Mouse (Mus musculus) adrenal gland (tissue): ENCODE results near the gene 1700029H14Rik.

Source experiments
- intact Hi-C: fragments of 180-260 bp; cut with DNase I; formaldehyde crosslinking; loops from one replicate; pipeline ENCODE4 v1.15.1; 2025

Gene 1700029H14Rik

GRCm38 (mm10) chr8:13548235-13548634 is 14.0 kb downstream of the 1700029H14Rik start:
- intact Hi-C loops, result loop anchor here (2.0 kb wide), 1 partner anchor 93 kb away; no protein-coding TSS in a partner anchor

DNA sequence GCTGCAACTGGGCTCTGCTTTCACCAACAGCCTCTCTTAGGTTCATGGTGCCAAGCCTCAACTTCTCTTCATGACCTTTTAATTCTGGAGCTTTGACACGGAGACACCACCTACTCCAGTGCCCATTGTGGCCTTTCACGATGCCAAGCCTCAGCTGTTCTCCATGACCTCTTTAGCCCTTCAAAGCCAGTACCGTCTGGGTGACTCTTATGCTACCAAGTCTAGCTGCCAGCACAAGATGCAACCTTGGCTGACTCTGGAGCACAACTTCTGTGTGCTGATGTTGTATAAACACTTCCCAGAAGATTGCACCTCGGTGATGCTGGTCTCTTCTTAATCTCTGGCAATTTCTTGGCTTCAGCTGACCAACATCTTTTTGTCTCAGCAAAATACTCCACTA is 15.8 kb downstream of the 1700029H14Rik start:
- intact Hi-C loops, result no loop called here

DNA sequence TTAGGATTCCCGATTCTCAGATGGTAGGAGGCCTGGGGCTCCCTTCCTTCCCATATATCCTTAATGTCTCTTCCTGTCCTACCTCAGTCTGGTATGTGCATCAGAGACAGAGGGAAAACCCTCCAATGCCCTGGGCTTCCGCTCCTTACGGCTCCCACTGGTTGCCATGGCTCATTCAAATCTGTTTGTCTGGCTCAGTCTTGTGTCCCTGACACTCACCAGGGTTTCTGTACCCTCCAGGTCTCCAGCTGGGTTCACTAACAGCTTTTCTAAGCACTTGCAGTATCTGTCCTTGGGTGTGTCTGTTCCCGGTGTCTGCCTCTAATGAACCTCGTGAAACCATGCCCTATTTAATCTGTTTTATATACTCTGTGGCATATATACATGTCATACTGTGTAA is 20.7 kb downstream of the 1700029H14Rik start:
- intact Hi-C loops, result loop anchor here (5.0 kb wide), 1 partner anchor 39 kb away; no protein-coding TSS in a partner anchor

DNA sequence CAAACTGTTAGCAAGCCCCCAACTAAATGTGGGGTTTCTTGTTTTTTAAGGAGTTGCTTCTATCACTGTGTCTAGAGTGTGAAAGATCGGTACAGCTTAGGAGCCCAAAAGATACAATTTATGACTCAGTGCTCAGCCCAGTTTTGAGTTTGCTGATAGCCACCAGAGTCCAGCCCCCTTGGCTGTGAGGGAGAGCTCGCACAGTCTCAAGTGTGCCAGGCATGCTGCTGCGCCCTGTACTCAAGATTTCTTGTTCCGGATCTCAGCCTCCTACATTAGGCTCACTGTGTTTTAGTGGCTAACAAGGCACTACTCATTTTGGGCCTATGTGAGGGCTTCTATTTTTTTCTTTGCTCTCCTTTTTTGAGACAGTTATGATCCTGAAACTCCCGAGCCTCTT is 22.1 kb downstream of the 1700029H14Rik start:
- intact Hi-C loops, result loop anchor here (5.0 kb wide), 1 partner anchor 38 kb away; no protein-coding TSS in a partner anchor

- intact Hi-C loops, result no loop called here
Observed at GRCm38 (mm10) chr8:13538821-13539220, 23.4 kb downstream of the 1700029H14Rik start.

GRCm38 (mm10) chr8:13537102-13537501 is 25.2 kb downstream of the 1700029H14Rik start:
- intact Hi-C loops, result no loop called here

DNA sequence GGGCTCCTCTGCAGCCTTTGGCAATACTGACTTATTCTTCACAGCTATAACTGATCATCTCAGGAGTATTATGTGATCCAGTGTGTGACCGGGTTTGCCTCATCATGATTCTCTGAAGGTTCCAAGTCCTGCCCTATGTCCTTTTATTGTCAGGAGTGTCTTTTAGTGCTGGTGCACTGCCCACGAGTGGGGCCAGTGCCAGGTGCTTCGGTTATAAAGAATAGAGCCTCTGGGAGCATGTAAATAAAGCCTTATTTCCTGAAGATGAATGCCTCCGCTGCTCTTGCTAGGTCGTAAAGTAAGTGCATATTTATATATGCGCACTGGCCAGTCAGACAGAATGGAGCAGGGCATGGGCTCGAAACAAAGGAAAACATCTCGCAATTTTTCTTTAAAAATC is 29.1 kb downstream of the 1700029H14Rik start:
- intact Hi-C loops, result no loop called here

DNA sequence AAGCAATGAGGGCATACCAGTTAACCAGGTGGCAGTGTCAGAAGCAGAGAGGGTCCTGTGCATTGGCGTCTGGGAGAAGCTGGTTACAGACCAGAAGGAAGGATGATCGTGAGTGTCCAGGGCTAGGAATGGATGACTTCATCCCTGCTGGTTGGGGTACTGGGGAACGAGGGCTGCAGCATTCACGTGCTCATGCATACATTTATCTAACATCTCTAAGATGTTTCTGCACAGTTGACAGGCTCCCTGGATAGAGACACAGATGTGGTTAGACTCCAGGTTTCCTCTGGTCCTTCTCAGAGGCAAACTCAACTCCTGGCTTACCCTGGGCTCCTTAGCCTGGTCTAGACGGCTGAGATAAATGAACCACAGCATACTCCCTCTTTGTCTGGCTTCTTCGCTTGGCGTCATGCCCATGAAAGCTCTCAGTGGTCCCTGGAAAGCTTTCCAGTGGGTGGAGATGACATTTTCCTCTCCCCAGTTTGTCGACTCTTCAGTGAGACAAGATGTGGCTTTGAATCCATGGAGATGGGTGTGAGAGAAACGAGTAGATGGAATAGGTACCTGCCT is 30.6 kb downstream of the 1700029H14Rik start:
- intact Hi-C loops, result no loop called here

- intact Hi-C loops, result no loop called here
Observed at GRCm38 (mm10) chr8:13530941-13531340, 31.3 kb downstream of the 1700029H14Rik start.

- intact Hi-C loops, result no loop called here
Observed at GRCm38 (mm10) chr8:13530401-13530800, 31.9 kb downstream of the 1700029H14Rik start.

DNA sequence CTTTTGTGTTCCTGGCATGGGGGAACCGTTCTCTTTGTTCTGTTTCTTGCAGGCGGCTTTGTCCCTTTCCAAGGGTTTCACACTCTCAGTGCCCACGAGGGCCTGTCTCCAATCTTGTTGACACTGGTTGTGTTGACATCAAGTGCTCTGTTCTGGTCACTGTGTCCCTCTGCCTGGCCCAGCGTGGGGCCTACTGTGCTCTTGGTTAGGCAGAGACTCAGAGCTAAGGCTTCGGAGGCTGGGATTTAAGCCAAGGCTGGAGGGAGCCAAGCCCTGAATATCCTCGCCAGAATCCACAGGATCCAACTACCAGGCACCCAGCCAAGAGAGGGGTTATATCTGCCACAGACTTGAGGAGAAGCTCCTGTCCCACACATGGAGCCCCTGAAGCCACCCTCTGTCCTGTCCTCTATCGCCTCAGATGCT is 32.4 kb downstream of the 1700029H14Rik start:
- intact Hi-C loops, result no loop called here

DNA sequence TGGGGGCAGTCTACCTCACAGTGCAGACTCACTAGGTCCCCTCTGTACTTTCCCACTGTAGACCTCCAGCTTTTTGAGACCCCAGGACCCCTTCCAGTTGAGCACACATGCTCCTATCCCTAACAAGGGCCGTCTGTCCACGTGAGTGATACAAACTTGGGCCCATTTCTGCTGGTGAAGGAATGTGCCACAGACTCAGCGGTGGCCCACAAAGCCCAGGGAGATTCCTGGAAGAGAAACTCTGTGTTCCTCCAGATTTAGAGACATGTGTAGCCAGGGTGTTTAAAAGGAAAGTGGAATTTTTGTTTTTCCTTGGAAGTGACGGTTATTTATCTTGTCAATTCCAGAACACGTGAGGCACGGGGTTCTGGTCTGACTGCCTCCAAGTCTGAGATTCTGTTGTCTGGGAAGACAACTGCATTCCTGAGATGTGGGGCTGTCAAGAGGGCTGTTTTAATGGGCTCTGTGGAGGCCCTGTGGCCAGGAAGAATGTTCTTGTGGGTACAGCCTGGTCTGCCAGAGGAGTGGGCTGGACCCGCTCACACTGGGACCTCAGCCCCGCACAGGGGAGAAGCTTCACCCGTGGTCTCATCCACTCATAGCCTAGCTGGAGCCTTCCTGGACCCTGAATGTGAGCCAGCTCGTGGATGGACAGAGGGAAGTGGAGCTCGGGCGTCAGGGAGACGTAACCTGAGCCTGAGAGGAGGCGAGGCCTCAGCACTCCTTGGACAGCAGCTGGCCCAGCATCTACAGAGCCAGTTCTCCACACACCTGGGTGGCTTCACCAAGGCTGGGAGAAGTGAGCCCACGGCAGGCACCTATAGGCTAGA is 33.0 kb downstream of the 1700029H14Rik start:
- intact Hi-C loops, result no loop called here

GRCm38 (mm10) chr8:13521392-13521791 is 40.9 kb downstream of the 1700029H14Rik start:
- intact Hi-C loops, result no loop called here

DNA sequence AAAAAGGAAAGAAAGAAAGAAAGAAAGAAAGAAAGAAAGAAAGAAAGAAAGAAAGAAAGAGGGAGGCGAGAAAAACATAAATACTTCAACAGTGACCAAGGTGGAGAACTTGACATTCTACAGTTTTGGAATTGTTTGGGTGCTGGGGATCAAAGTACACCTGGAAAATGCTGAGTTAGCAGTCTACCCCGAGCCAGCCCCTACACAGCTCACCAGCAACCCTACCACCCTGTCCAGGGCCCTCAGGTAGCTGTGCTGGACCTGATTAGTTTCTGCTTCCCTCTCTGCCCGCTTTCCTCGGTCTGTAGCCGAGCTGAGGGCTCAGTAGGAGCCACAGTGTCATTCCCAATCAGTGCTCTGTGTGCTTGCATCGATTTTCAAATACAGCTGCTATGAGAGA is 41.9 kb downstream of the 1700029H14Rik start:
- intact Hi-C loops, result no loop called here

- intact Hi-C loops, result no loop called here
Observed at GRCm38 (mm10) chr8:13519503-13519902, 42.8 kb downstream of the 1700029H14Rik start.

DNA sequence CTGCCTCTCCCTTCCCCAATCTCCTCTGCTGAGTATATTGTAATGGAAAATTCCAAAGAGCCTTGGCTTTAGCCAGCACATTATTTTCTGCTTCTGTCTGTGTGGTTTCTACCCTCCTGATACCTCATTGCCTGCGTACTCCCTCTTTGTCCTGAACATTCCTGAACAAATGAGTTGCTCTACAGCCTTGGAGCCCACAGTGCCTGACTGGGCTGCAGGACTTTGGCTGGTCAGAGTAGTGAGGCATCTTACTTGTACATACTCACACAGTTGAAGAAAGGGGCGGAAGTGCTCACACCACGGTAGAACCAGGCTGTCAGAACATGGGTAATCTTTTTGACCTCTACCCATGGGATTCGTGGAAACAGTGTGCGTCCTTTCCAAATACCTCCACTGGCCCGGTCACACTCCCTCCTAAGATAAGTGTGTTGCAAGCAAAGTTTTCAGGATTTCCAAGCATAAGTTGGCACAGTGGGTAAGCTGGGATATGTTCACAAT is 44.9 kb downstream of the 1700029H14Rik start:
- intact Hi-C loops, result no loop called here

- intact Hi-C loops, result no loop called here
Observed at GRCm38 (mm10) chr8:13516728-13517127, 45.5 kb downstream of the 1700029H14Rik start.

GRCm38 (mm10) chr8:13516011-13516442 is 46.2 kb downstream of the 1700029H14Rik start:
- intact Hi-C loops, result no loop called here

DNA sequence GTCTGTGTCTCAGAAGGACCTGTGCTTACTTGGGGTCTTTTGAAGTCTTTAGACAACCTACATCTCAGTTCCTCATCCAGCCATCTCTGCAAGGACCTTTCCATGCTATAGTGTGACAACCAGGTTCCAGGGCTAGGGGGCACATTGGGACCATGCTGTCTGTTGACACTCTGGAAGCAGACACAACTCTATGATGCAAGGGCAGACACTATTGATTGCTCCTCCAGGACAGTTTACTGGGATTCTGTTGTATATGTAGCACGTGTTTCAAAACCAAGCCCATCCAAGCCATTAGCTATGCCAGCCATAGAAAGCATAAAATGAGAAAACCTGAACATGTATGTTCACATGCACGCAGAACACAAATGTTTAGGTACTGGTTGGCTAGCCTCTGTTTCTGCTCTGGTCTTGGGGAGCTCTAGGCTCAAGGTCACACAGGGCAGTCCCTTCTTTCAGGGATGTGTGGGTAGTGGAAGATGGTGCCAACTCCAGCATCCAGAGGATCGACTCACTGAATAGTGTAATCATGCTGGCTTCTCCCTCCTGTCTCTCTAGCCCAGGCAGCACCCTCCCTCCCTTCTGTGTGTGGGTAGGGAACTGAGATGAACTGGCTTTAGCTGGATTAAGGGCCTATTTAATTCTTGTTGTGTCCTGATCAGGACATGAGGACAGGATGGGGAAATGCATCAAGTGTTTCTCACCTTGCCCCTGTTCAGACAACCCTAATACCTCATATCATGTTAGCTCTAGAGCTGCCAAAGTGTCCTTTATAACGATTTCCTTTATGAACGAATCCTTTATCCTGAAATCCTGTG is 48.5 kb downstream of the 1700029H14Rik start:
- intact Hi-C loops, result no loop called here

GRCm38 (mm10) chr8:13512677-13513076 is 49.6 kb downstream of the 1700029H14Rik start:
- intact Hi-C loops, result no loop called here

GRCm38 (mm10) chr8:13512016-13512415 is 50.2 kb downstream of the 1700029H14Rik start:
- intact Hi-C loops, result no loop called here
